Mouse (Mus musculus): ENCODE results near the gene Trnau1ap. TPM values are rescaled to one million over a fixed set of nuclear protein-coding genes. Genes with fewer than 3 reads are reported as not detected.
A peak's percentile ranks its signal among the peaks of the same experiment; 100 is the strongest.

Gene Trnau1ap
- total and polyA plus RNA-seq, 3 experiments = 60.7 to 80.5 (median 71.5) TPM

- peaks cover 6 to 52% of the 10 kb centered on the region in 2 experiments for H3K4me1 ChIP-seq (ENCODE audit: control insufficient read depth in 1 of 2, insufficient read depth in 2 of 2)
- peak overlapping the region; percentile 99; the same call in 1 of the 2 replicates for H3K9ac ChIP-seq (ENCODE audit: insufficient read depth, low read depth)
- peaks cover 23% of the 10 kb centered on the region for H3K79me2 ChIP-seq (replicated peaks; ENCODE audit: control insufficient read depth, extremely low read depth, insufficient read depth, poor library complexity, severe bottlenecking)
- peaks cover 14 to 27% of the 10 kb centered on the region in 2 experiments for H3K36me3 ChIP-seq (replicated peaks in 1 of 2; ENCODE audit: control insufficient read depth in 1 of 2, insufficient read depth in 1 of 2, low read length in 1 of 2)
- H3K4me2 ChIP-seq (ENCODE audit: insufficient read depth, low read depth, poor library complexity, severe bottlenecking) = peak overlapping the region; percentile 91
- no peak for DNase-seq (ENCODE audit: extremely low read depth)
- TF ChIP-seq USF1 (IDR thresholded peaks at IDR 0.05; ENCODE audit: low read depth, low read length) (no peak), SMC3 (IDR thresholded peaks at IDR 0.05; ENCODE audit: low read depth, low read length) (peak; percentile 10; the same call in 1 of the 2 replicates), RCOR1 (conservative IDR thresholded peaks at IDR 0.05; ENCODE audit: low read depth, low read length) (0 out of 2 replicates have a peak, but pooled peaks have one; percentile 51), SIN3A (IDR thresholded peaks at IDR 0.05; ENCODE audit: low read length) (0 out of 2 replicates have a peak, but pooled peaks have one; percentile 9), ZC3H11A (IDR thresholded peaks at IDR 0.05; ENCODE audit: low read depth, low read length) (no peak), KAT2A (IDR thresholded peaks at IDR 0.05; ENCODE audit: insufficient replicate concordance, low read length) (0 out of 2 replicates have a peak, but pooled peaks have one; percentile 33), NELFE (IDR thresholded peaks at IDR 0.05; ENCODE audit: low read depth, low read length) (peak; percentile 52; the same call in 1 of the 2 replicates), TBP (conservative IDR thresholded peaks at IDR 0.05; ENCODE audit: low read depth, low read length) (no peak), CHD1 (IDR thresholded peaks at IDR 0.05; ENCODE audit: low read depth, low read length) (no peak), UBTF (IDR thresholded peaks at IDR 0.05; ENCODE audit: low read depth, low read length) (no peak), MAFK (IDR thresholded peaks at IDR 0.05; ENCODE audit: insufficient replicate concordance, low read length) (peak; percentile 44; the same call in 1 of the 2 replicates)
- no peaks in the 10 kb centered on the region for H3K27me3 ChIP-seq (replicated peaks)
- peak overlapping the region; percentile 20; the same call in 1 of the 2 replicates for H3K27ac ChIP-seq (ENCODE audit: insufficient read depth, low read depth)
- H3K9me3 ChIP-seq (replicated peaks; ENCODE audit: low read length) = no peaks in the 10 kb centered on the region
- dilution Hi-C loops (cut with MboI; ENCODE audit: extremely low pct_ligation_motif_present, extremely low pct_unique_long_range_greater_than_20kb, low sequenced_read_pairs) (no loop called here), in situ Hi-C loops (cut with MboI; ENCODE audit: low pct_ligation_motif_present, low pct_unique_long_range_greater_than_20kb, low sequenced_read_pairs) (loop anchor here (10.0 kb wide), 1 partner anchor 64 kb away; no protein-coding TSS in a partner anchor)
- peak overlapping the region in 1 of 3 experiments; percentile 84 for H3K4me3 ChIP-seq (replicated peaks in 1 of 3; ENCODE audit: low read depth in 2 of 3, low read length in 2 of 3, poor library complexity in 1 of 3)
Observed at GRCm38 (mm10) chr4:132350854-132351253, 21.5 kb upstream of the Trnau1ap start.

- no peak overlapping the region for H3K9ac ChIP-seq (ENCODE audit: insufficient read depth, low read depth)
- H3K4me2 ChIP-seq (ENCODE audit: insufficient read depth, low read depth, poor library complexity, severe bottlenecking) = no peak overlapping the region
- H3K36me3 ChIP-seq (replicated peaks in 1 of 2; ENCODE audit: control insufficient read depth in 1 of 2, insufficient read depth in 1 of 2, low read length in 1 of 2) = peaks cover 14 to 27% of the 10 kb centered on the region in 2 experiments
- H3K4me3 ChIP-seq (replicated peaks in 1 of 3; ENCODE audit: low read depth in 2 of 3, low read length in 2 of 3, poor library complexity in 1 of 3) = no peak overlapping the region
- dilution Hi-C loops (cut with MboI; ENCODE audit: extremely low pct_ligation_motif_present, extremely low pct_unique_long_range_greater_than_20kb, low sequenced_read_pairs) (no loop called here), in situ Hi-C loops (cut with MboI; ENCODE audit: low pct_ligation_motif_present, low pct_unique_long_range_greater_than_20kb, low sequenced_read_pairs) (loop anchor here (10.0 kb wide), 1 partner anchor 65 kb away; no protein-coding TSS in a partner anchor)
- TF ChIP-seq KAT2A (IDR thresholded peaks at IDR 0.05; ENCODE audit: insufficient replicate concordance, low read length) = 0 out of 2 replicates have a peak, but pooled peaks have one; percentile 7
- no peak for TF ChIP-seq TBP (conservative IDR thresholded peaks at IDR 0.05; ENCODE audit: low read depth, low read length)
- TF ChIP-seq HCFC1 (IDR thresholded peaks at IDR 0.05; ENCODE audit: low read depth, low read length) = no peak
- TF ChIP-seq ZMIZ1 (IDR thresholded peaks at IDR 0.05; ENCODE audit: low read depth, low read length) = peak; percentile 76; the same call in 1 of the 2 replicates
- TF ChIP-seq ZNF384 (IDR thresholded peaks at IDR 0.05; ENCODE audit: low read depth, low read length) = no peak
- TF ChIP-seq JUND (conservative IDR thresholded peaks at IDR 0.05; ENCODE audit: low read depth, low read length) = no peak
- peak; percentile 61 for TF ChIP-seq CHD2 (IDR thresholded peaks at IDR 0.05; ENCODE audit: low read length)
- TF ChIP-seq TCF12 (IDR thresholded peaks at IDR 0.05; ENCODE audit: low read depth, low read length) = no peak
- TF ChIP-seq NRF1 (IDR thresholded peaks at IDR 0.05; ENCODE audit: low read depth, low read length) = no peak
- no peak for TF ChIP-seq SIN3A (IDR thresholded peaks at IDR 0.05; ENCODE audit: low read length)
- TF ChIP-seq SMC3 (IDR thresholded peaks at IDR 0.05; ENCODE audit: low read depth, low read length) = no peak
- peak; percentile 64 for TF ChIP-seq POLR2A (IDR thresholded peaks at IDR 0.05; ENCODE audit: low read depth, low read length)
- TF ChIP-seq CTCF (conservative IDR thresholded peaks at IDR 0.05 in 1 of 2, IDR thresholded peaks at IDR 0.05 in 1 of 2; ENCODE audit: low read depth in 2 of 2, low read length in 2 of 2) = peak in 1 of 2 experiments; percentile 4; a peak in 2 of 4 replicates
- TF ChIP-seq MEF2A (IDR thresholded peaks at IDR 0.05; ENCODE audit: borderline replicate concordance, low read depth, low read length) = no peak
- TF ChIP-seq MAX (IDR thresholded peaks at IDR 0.05; ENCODE audit: low read length) = no peak
- TF ChIP-seq PAX5 (IDR thresholded peaks at IDR 0.05; ENCODE audit: low read length) = no peak
- TF ChIP-seq POLR2AphosphoS2 (IDR thresholded peaks at IDR 0.05; ENCODE audit: low read depth, low read length) = peak; percentile 98
- no peak for TF ChIP-seq NELFE (IDR thresholded peaks at IDR 0.05; ENCODE audit: low read depth, low read length)
- no peak for DNase-seq (ENCODE audit: extremely low read depth)
- H3K9me3 ChIP-seq (replicated peaks; ENCODE audit: low read length) = no peaks in the 10 kb centered on the region
- no peak overlapping the region for H3K27ac ChIP-seq (ENCODE audit: insufficient read depth, low read depth)
- H3K27me3 ChIP-seq (replicated peaks) = no peaks in the 10 kb centered on the region
- peaks cover 6 to 48% of the 10 kb centered on the region in 2 experiments for H3K4me1 ChIP-seq (ENCODE audit: control insufficient read depth in 1 of 2, insufficient read depth in 2 of 2)
- peaks cover 24% of the 10 kb centered on the region for H3K79me2 ChIP-seq (replicated peaks; ENCODE audit: control insufficient read depth, extremely low read depth, insufficient read depth, poor library complexity, severe bottlenecking)
Observed at GRCm38 (mm10) chr4:132350123-132350740, 20.9 kb upstream of the Trnau1ap start.
